Mouse (Mus musculus) erythroblast, embryonic 14.5 days (primary cell): ENCODE data around the gene Tapbp.

Source experiments
- GATA1 ChIP-seq: IDR thresholded peaks from 2 replicates; pipeline ENCODE4 v1.6.1; 2012; ENCODE audit warnings: low read length, inconsistent platforms, mixed read lengths
- TAL1 ChIP-seq: IDR thresholded peaks from 3 replicates; pipeline ENCODE4 v1.6.1; 2012; ENCODE audit warnings: low read length, inconsistent platforms, mixed read lengths

DNA sequence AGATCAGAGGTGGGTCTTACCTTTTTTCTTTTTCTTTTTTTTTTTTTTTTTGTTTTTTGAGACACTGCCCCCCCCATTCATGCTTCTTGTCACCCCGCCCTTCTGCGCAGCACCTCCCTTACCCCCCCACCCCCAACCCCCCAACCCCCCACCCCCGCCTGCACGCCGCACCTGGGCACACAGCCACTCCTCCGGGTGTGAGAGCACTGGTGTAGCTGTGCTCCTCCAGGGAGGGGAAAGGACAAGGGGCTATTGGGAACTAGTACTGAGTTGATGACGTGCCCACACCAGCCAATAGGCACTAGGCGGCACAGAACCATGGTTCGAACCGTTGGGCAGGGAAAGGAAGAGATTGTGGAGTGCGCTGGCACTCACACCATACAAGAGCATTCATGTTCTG, 41.3 kb upstream of the Tapbp start:
- no peak for TF ChIP-seq GATA1
- no peak for TF ChIP-seq TAL1
